Mouse (Mus musculus): Measurements from ENCODE around the gene Mindy4.

Mindy4 gene

DNA sequence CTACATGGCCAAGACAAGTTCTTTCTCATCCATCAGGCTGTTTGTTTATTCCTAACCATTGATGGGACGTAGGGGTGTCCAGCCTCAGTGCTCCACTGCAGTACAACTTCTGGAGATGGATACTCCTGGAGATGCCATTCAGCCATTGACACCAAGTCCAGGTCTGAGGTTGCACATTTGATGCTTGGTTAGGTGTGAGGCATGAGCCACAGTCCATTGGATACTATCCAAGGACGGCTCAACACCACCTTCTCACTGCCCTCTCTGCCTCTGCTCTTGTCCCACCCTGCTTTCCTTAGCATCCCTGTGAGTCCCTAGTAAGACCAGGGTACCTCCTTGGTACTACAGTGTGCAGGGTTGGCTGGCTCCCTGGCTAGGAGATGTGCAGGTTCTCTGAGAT, 96.7 kb downstream of the Mindy4 start:
- no peak for DNase-seq (ENCODE audit: low read depth, low spot score)

DNA sequence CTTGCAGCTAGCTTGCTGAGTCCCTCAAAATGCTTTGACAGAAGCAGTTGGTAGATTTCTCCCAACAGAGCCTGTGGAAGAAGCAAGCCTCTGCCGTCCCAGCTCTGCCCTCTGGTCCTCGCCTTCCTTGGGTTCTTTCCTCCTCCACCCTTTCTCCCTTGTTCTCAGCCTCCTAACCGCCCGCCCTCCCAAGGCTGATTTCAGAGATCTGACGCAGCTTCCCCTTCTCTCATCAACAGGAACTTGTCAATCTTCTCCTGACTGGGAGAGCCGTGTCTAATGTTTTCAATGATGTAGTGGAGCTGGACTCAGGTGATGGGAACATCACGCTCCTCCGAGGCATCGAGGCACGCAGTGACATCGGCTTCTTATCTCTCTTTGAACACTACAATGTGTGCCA, 97.5 kb downstream of the Mindy4 start:
- no peak for DNase-seq (ENCODE audit: low read depth, low spot score)

DNA sequence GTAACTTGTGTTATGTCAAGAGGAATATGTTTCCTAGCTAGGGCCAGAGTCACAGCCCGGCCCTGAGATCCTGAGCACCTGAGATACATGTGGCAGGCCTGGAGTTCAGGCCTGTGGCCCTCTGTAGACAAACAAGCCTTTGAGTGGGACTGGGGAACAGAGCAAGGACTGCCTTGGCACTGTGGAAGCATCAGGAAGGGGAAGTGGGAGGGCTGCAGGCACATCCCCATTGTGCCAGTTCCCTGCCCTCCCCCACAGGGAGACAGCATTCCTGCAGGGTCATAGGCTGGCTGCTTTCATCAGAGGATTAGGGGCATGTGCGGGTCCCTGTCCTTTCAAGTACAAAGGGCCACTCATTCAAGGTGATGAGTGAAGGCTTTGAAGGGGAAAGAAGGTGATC, 107.0 kb downstream of the Mindy4 start:
- no peak for DNase-seq (ENCODE audit: low read depth, low spot score)

DNA sequence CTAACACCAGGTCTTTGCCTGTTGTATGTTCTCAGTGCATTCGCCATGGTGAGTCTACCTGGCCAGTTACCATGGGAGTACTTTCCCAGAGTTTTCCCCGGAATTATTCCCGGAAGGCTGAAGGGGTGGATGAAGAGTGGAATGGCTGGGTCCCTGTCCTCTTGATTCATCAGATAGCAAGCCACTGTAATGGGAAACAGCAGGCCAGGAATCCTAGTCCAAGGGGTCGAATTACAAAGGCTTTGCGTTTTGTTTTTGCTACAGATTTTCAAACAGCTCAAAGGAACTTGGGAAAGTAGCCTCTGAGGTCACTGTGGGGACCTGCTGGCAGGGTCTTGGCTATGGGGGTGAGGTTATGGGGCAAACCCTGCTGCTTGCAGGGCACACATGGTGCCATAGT, 108.8 kb downstream of the Mindy4 start:
- no peak for DNase-seq (ENCODE audit: low read depth, low spot score)

DNA sequence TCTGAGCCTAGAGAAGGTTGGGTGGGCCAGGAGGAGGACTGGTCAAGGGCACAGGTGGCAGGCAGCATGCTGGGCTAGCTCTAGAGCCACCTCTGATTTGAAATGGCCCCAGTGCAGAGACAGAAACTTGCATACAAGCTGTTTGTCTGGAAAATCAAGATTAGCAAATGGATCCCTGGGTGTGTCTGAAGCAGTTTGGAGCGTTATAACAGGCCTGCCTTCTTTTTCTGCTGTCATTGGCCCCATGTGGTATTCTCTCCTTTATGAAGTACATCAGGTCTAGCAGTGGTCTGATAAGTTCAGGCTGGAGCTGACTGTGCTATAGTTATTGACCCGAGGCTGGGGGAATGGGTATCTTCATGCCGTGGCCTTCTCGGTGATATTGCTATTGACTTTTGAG, 110.7 kb downstream of the Mindy4 start:
- DNase-seq (ENCODE audit: low read depth, low spot score) = no peak

DNA sequence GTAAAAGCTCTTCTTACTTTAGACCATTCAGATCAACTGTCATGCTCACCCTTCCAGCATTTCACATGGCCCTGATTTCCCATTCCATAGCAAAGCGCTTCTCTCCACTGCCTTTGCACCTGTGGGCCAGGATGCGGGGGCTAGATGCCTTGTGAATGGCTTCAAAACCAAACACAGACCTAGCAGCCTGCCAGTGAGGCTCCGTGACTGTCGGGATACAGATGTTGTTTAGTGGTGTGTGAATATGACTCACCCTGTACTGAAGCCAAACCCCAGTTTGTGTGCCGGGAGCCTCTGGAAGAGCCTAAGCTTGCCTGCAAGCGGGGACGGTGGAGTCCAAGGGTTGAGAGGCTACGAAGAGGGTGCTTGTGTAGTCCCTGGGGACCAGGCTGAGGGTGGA, 111.4 kb downstream of the Mindy4 start:
- DNase-seq (ENCODE audit: low read depth, low spot score) = no peak

DNA sequence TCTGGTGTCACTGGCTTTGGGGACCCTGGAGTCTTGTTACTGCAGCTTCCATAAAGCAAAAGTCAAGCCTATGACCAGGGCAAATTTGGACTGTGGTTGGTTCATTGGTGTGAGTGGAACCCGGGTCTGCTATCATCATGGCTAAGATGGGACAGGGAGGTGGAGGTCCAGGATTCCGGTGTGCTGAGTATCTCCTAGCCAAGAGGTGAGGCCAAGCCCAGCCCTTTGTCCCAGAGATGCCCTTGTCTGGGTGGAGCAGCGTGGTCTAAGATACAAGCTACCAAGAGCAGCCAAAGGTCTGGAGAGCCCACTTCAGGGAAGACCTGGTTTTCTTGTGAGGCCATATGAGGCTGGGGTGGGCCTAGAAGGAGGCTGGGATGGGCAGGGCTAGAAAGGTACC, 115.4 kb downstream of the Mindy4 start:
- DNase-seq (ENCODE audit: low read depth, low spot score) = no peak

DNA sequence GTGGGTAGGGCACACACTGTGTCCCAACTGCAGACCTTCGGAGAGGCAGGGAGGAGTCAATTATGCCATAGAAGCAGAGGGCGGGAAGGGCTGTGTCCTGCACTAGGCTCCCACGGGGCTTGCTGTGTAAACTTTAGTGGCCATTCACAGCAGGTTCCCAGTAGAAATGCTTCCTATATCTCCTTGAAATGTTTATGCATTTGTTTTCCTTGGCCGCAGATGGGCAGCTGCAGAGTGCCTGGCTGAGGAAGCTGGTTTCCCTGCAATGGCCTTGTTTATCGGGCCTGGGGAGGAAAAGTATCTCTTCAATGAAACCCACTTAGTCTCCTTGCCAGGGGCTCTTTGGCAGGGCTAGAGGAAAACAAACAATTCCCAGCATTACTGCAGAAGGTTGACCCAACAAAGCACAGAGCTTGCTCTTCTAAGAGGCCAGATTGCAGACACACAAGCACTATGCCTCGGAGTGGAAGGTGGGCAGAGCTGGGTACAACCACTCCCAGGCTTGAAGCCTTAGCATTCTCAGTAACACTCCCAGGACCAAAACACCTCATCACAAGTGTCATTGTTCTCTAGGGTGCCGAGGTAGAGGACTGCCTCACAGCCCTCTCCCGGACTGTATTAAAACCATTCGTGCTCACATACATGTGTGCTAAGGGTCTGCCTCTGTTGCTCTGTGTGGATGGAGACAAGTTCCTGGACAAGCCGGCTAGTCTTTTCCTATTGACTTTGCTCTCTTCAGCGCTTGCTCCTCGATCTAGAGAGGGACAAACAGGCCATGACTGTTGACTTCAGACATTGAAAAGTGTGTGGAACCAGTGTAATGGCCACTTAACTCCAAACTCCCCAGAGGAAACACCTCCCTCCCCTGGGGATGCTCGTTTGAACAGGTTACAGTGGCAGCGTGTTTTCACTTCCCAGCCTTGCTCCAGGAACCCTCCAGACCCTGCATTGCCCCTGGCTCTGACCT, 116.7 kb downstream of the Mindy4 start:
- DNase-seq (ENCODE audit: low read depth, low spot score) = no peak

DNA sequence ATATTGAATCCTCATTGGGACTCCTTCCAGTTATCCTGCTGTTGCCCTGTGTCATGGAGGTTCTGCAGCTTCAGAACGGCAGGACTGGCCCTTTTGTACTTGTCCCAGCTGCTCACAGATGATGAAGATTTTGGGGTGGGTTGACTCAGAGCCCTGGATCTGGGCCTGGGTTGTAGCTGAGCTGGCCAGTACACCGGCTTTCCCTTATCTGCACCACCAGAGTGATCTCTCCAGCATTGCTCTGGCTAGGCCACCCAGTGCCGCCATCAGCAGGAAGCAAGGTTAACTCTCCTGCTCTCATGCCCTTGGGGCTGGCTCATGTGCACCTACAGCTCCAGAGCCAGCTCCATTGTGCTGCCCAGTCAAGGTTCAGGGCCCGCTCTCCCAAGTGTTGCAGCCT, 117.7 kb downstream of the Mindy4 start:
- DNase-seq (ENCODE audit: low read depth, low spot score) = no peak

DNA sequence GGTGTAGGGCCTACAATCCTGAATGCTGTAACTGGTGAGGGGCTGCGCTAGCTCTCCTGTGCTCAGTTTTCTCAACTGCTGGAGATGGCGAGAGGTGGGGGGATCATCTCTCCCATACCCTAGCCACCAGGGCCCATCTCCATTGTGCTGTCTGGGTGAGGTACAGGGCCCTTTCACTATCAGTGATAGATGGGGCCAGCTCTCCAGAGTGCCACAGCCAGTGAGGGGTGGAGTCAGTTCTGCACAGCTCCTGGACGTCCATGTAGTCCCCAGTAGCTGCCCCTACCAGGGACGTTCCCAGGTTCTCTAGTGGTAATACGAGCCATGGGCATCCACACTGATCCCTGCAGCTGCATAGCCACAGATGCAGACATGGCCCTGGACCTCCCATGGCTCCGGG, 118.3 kb downstream of the Mindy4 start:
- no peak for DNase-seq (ENCODE audit: low read depth, low spot score)

DNA sequence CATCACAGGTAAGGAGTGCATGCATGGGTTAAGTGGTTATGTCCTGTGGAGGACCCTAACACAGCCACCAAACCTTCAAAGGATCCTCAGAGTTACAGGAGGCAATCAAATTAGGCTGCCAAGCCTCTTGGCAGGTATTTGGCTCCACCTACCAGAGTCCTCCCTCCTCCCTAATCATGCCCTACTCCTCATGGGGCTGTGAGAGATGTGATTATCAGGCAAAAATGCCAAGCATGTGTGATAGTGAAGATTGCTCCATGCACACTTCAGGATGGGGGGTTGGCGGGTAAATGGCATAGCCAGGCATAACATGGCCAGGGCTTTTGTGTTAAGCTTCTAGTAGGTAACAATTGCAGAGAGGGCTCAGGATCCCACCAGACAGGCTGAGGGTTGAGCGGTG, 119.8 kb downstream of the Mindy4 start:
- no peak for DNase-seq (ENCODE audit: low read depth, low spot score)

DNA sequence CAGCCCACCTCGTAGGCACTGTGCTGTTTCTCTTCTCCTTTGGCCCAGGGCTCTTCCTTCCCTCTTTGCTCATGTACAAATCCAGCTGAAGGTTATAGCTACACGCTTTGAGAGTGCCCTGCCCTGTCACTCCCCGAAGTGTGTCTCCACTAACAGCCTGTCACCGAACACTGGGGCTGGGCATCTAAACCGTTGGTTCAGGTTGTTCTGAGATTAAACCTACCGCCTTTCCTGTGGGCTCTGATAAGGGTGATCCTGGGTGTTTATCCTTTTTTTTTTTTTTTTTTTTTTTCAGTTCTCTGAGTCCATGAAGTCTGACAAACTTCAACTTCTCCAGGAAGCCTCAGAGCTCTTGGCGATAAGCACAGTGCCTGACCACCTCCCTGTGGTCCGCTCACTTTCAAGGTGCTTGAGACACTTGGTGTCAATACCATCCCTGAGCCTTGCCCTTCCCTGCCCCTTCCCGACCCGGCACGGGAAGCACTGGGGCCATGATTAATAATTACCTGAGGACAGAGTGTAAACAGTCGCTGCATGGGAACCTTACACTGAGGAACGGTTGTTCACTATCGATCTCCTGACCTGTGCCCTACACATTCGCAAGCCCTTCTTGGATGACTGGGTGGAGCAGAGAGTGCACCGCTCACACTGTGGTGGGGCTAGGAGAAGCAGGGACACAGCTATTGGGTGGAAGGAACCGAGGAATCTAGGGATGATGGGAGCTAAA, 120.9 kb downstream of the Mindy4 start:
- no peak for DNase-seq (ENCODE audit: low read depth, low spot score)

DNA sequence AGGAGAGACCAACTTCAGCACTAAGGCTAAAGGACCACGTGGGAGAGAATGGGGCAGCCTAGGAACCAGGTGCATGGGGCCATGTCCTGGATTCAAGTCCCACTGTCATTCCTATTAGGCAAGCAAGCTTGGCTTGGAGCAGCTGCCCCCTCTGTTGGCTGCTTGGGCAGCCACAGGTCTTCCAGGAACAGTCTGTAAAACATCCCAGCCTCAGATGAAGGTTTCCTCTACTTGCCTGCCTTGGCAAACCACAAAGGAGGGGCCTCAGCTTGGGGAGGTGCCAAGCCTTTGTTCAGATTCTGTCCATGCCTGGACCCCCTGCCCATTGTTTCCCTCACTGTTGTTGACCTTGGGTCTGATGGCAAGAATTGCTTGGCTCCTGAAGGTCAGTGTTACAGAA, 121.6 kb downstream of the Mindy4 start:
- no peak for DNase-seq (ENCODE audit: low read depth, low spot score)

DNA sequence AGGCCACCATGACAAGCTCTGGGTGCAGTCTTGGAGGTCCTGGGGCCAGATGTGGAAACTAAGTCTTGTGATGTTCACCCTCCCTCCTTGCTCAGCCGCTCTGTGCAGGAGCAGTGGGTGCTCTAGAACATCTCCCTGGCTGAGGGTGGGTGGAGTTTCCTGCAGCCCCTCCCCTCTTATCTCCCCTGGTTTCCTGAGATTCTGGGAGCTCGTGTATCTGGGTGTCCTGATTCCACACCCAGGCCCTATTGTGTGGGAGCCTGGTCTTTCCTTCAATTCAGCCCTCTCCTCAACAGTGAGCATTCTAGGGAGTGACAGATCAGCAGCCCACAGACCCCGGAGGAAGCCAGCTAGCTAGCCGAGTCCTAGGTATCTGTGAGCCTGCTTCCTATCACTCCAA, 123.1 kb downstream of the Mindy4 start:
- DNase-seq (ENCODE audit: low read depth, low spot score) = no peak

DNA sequence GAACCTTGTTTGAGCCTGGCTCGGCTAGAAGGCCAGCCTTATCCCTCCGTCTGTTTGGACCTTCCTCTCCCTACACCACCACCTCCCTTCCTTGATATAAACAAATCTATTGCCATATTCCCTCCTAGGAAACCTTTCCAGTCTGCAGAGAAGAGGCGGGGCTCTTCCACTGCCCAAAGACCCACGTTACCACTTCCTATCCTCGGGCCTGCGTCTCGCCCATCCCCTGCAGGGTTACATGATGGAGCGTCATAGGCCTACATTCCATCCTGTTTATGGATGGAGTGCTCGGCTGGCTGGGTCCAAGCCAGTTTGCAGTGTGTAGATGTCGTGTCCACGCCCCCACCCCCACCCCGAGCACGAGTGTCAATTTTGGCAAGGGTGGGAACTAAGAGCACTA, 124.1 kb downstream of the Mindy4 start:
- no peak for DNase-seq (ENCODE audit: low read depth, low spot score)

DNA sequence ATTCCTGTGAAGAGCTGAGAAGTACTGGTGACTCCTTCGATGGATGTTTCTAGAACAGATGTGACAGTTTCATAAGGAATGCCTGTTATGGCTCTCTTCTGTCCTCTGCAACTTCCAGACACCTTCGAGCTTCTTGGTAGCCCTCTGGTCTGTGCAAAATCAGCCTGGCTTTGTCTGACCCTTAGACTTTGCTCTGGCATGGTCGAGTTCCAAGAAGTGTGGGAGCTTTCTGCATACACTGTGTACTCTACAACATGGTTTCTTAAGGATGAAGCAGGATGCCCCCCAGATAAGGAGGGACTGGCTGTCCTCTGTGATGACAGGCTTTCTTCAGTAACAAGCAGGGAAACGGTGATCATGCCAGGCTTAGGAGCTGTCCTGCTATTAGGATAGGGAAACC, 125.0 kb downstream of the Mindy4 start:
- no peak for DNase-seq (ENCODE audit: low read depth, low spot score)

DNA sequence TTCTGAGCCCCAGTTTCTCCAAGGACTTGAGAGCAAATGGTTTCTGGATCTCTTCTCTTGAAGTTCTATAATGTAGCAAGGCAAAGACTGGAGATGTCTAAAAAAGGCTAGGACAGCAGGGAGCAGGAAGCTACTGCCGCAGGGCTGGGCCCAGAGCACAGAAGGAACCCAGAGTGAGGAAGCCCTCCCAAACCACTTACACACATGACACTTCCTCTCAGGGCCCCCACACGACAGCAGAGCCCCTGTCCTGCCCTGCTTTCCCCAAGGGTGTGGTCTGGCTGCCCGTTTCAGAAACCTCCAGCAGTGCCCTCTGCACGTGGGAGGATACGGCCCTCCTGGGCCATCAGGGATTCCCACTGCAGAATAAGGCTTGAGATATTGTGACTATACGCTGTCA, 128.1 kb downstream of the Mindy4 start:
- DNase-seq (ENCODE audit: low read depth, low spot score) = no peak

DNA sequence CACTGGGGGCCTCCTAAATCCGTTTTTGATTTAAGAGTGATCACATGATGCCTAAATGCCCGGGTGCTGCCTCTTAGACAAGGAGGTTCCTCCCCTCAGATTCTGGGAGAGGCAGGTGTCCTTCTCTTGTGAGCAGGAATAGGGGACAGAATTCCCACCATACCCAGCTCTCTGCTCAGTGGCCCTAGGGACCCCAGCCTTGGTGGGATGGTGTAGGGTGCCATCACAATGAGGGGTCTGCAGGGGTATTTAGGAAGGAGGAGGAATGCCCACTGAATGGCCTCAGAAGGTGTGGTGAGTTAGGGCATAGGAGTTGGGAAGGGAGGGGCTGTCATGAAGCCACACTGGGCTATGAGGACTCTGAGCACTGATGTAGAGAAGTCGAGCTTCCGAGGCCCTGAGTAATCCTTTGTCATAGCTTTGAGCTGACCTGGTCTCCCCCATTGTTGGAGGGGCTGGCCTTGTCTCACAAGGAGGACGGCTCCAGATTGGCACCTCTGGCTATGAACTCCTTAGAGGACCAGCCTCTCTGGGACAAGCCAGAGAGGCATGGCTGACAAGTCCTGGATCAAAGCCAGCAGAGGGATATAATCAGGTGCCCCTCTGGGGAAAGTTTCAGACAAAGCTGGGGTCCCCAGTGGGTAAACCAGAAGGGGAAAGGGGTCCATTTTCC, 129.1 kb downstream of the Mindy4 start:
- no peak for DNase-seq (ENCODE audit: low read depth, low spot score)

DNA sequence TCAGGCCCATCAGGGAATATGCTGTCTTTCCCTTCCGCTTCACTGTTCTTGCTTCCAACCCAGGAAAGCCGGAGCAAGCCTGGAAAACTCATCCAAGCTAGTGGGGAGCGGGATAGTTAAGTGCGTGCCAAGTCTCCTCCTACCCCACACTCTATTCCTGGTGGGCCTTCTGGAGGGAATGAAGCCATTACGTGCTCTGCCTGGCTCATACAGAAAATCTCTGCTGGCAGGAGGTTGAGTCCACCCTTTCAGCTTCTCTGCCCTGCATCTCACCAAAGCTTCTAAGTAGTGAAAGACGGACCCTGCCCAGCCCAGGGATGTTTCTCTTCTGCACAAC, 129.6 kb downstream of the Mindy4 start:
- DNase-seq (ENCODE audit: low read depth, low spot score) = no peak

DNA sequence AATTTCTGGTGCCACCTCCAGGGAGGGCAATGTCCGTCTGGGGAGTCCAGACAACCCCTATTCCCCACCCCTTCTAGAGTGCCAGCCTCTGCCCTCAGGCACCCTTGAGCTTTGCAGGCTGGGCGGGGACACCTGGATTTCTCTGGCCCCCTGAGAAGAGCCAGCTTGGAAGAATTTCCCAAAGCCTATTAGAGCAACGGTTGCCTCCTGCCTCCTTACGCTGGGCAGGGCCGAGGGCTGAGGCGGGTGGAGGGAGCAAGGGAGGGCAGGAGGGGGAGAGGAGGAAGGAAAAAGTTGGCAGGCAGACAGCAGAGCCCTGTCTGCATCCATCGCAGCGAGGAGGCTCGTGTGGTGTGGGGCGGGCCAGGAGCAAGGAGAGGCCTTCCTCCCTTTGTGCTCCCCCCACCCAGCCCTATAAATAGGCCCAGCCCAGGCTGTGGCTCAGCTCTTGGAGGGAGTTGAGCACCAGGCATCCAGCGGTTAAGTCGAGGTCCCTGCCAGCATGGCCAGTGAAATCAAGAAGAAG, 132.9 kb downstream of the Mindy4 start, which contains the start of gene Aqp1:
Gene Aqp1, plus strand, starts transcription at position 444 of the 526 bp plus-strand sequence.
- peak; percentile 62 for DNase-seq (ENCODE audit: low read depth, low spot score)

DNA sequence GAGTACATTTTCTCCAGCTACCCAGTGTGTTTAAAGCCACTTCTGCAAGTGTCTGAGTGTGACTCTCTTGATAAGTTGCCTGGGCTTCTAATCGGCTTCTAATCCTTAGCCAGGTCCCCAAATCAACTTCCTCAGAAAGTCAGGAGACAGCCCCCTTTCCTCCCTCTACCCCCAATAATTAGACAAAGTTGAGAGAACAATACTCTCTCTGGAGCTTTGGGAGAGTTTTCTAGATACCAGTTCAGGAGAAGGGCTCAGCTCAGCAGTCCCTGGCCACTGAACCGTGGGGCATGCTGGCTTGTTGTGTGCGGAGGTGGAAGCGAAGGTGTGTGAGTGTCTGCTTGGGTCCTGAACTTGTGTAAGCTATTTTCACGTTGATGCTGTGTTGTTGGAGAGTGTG, 134.1 kb downstream of the Mindy4 start:
- no peak for DNase-seq (ENCODE audit: low read depth, low spot score)

DNA sequence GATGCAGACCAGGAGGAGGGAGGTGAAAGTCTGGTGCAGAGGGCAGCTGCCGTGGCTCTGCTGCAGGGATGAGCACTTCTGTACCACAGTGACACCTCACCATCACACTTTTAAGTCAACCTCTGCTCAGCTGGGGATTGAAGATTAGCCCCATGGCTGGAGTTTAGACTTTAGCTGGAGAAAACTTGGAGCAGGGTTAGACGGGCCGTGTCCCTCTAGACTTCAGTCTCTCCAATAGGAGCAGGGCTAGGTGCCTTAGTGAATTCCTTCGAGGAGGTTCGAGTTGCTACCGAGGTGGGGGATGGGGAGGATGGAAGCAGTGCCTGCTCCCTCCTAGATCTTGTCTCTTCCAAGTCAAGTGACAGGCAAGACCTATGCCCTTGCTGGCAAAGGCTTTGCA, 134.9 kb downstream of the Mindy4 start:
- no peak for DNase-seq (ENCODE audit: low read depth, low spot score)
